Mouse (Mus musculus): ENCODE results near the gene Tbata.

Gene Tbata

GRCm38 (mm10) chr10:61211105-61211504 lies 39.4 kb downstream of the Tbata start:
- no peak for DNase-seq (ENCODE audit: low spot score)

GRCm38 (mm10) chr10:61211743-61212142 lies 40.0 kb downstream of the Tbata start:
- no peak for DNase-seq (ENCODE audit: low spot score)

- DNase-seq (ENCODE audit: low spot score): no peak
These were observed 41.1 kb downstream of the Tbata start for GRCm38 (mm10) chr10:61212817-61213216.

DNA sequence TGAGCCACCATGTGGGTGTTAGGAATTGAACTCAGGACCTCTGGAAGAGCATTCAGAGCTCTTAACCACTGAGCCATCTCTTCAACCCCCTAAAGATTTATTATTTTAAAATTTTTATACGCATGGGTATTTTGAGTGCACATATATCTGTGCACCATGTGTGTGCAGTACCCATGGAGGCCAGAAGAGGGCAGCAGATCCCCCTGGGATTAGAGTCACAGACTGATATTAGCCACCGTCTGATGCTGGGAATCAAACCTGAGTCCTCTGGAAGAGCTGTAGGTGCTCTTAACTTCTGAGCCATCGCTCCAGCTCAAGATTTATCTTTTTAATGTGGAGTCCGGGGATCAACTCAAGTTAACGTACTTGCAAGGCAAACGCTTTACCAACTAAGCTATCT lies 43.9 kb downstream of the Tbata start:
- DNase-seq (ENCODE audit: low spot score): no peak

DNA sequence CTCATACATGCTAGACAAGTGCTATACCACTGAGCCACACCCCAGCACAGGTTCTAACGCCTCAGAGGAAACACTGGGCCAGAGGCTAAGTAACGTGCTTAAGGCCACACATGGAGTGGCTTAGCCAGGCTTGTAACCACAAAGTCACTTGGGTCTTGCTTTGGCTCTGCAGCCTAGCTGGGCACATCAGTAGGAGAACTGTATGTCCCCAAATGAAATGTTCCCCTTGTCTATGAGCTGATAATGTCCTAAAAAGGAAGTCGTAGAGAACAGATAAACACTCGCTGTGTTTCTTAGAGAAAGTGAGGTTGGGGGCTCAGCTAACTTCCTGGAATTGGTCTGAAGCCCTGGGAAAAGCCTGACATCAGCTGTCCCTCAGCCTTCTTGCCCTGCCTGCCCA lies 44.4 kb downstream of the Tbata start:
- DNase-seq (ENCODE audit: low spot score): no peak

DNA sequence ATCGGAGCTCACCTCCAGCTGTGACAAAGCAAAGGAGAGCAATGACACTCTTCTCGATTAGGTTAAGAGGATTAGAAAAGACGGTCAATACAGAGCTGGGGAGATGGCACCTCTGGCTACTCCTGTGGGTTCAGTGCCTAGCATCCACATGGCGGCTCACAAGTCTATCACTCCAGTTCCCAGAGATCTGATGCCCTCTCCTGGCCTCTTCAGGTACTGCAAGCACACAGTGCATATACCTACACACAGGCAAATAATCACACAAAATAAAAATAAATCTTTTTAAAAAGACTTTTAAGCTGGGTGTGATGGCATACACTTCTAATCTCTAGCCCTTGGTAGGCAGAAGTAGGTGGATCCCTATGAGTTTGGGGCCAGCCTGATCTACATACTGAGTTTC lies 47.6 kb downstream of the Tbata start:
- no peak for DNase-seq (ENCODE audit: low spot score)

DNA sequence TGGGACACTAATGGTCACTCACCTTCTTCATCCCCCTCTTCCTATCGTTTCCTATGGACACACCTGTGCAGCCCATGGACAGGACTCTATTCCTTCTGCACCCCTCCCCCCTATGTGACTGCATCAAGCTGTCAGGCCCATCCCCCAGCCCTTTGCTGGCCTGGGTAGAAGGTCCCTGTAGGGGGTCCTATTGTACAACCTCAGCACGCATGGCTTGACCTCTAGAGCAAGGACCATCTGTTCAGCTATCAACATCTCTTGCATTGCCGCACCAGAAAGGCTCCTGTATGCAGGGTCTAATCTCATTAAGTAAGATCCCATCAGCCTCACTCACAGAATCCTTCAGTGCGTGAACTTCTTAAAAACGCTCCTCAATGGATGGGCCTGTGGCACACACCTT lies 53.9 kb downstream of the Tbata start:
- DNase-seq (ENCODE audit: low spot score): no peak

- DNase-seq (ENCODE audit: low spot score): no peak
These were observed 55.1 kb downstream of the Tbata start for GRCm38 (mm10) chr10:61226784-61227396.

GRCm38 (mm10) chr10:61231756-61232155 lies 60.0 kb downstream of the Tbata start:
- no peak for DNase-seq (ENCODE audit: low spot score)

- DNase-seq (ENCODE audit: low spot score): no peak
These were observed 61.3 kb downstream of the Tbata start for GRCm38 (mm10) chr10:61232858-61233567.

GRCm38 (mm10) chr10:61234319-61234718 lies 62.6 kb downstream of the Tbata start:
- no peak for DNase-seq (ENCODE audit: low spot score)

GRCm38 (mm10) chr10:61235677-61236267 lies 64.0 kb downstream of the Tbata start:
- DNase-seq (ENCODE audit: low spot score): no peak

DNA sequence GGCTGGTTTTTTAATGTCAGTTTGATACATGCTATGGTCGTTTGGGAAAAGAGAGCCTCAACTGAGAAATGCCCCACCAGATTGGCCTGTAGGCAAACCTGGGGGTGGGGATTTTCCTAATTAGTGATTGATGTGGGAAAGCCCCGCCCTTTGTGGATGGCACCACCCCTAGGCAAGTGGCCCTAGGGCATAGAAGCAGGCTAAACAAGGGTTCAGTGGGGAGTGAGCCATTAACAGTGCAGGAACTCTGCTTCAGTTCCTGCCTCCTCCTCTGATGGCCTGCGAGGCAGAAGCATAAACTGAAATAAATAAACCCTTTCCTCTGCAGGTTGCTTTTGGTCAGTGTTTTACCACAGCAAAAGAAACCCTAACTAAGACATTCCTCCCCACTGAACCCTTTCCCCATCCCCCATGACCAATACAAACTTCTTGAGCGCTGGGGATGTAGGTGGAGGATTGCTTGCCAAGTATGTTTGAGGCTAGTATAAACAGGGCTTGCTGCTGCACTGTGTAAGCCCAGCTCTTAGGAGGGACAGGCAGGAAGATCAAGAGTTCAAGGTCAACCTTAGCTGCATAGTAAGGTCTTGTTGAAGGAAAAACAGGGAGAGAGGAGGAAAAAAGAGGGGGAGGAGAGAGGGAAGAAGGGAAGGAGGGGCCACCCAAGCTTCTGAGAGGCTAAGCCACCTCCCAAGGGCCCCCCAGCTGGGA lies 65.1 kb downstream of the Tbata start:
- no peak for DNase-seq (ENCODE audit: low spot score)

- DNase-seq (ENCODE audit: low spot score): no peak
These were observed 65.6 kb downstream of the Tbata start for GRCm38 (mm10) chr10:61237391-61237785.
